Mouse (Mus musculus) intestine, embryonic 16.5 days (tissue): ENCODE measurements around the gene Gm49336. TPM values are rescaled to one million over a fixed set of nuclear protein-coding genes. Genes with fewer than 3 reads are reported as not detected.

Experiments
- ATAC-seq: fragments of 200-750 bp; cut with Nextera tagmentation; 2 replicates; pipeline ENCODE4 v1.8.0; 2017; ENCODE audit warnings: moderate TSS enrichment, moderate library complexity
- H3K27ac ChIP-seq: fragments of 300-500 bp; sonication (generic); 2 replicates; pipeline ENCODE4 v1.5.1; 2014; ENCODE audit warnings: mild to moderate bottlenecking, low read length
- H3K27me3 ChIP-seq: fragments of 300-500 bp; sonication (generic); replicated peaks from 2 replicates; pipeline ENCODE4 v1.6.1; 2014; ENCODE audit warnings: low read length, control low read depth, mixed read lengths; ENCODE audit not compliant: control insufficient read depth, insufficient read depth
- H3K36me3 ChIP-seq: fragments of 300-500 bp; sonication (generic); 2 replicates; pipeline ENCODE4 v1.6.1; 2014; ENCODE audit warnings: low read length, control low read depth; ENCODE audit not compliant: control insufficient read depth, insufficient read depth
- H3K4me1 ChIP-seq: fragments of 300-500 bp; sonication (generic); 2 replicates; pipeline ENCODE4 v1.6.1; 2014; ENCODE audit warnings: low read length, control low read depth, mixed read lengths; ENCODE audit not compliant: control insufficient read depth, insufficient read depth
- H3K4me2 ChIP-seq: fragments of 300-500 bp; sonication (generic); 2 replicates; pipeline ENCODE4 v1.6.1; 2014; ENCODE audit warnings: low read depth, low read length, control low read depth
- H3K4me3 ChIP-seq: fragments of 300-500 bp; sonication (generic); 2 replicates; pipeline ENCODE4 v1.5.1; 2014; ENCODE audit warnings: mild to moderate bottlenecking, low read length
- H3K9ac ChIP-seq: fragments of 300-500 bp; sonication (generic); 2 replicates; pipeline ENCODE4 v1.6.1; 2014; ENCODE audit warnings: low read depth, low read length
- H3K9me3 ChIP-seq: fragments of 300-500 bp; sonication (generic); 2 replicates; pipeline ENCODE4 v1.6.1; 2016; ENCODE audit warnings: low read length, control low read depth; ENCODE audit not compliant: control insufficient read depth
- WGBS: fragments of 180-500 bp; shearing (Covaris S2); extraction: QIAGEN DNeasy Blood & Tissue Kit; methylation state at CpG from one replicate; pipeline ENCODE4 v1.1.7; 2014; 5-methylcytosine and 5-hydroxymethylcytosine counted together
- polyA plus RNA-seq: library from polyadenylated mRNA; unstranded; fragments of >200 nt; fragmentation: Nextera tagmentation; extraction: Ambion mirVana; gene quantifications from 2 replicates; pipeline ENCODE4 v1.2.1, GENCODE M21; 2015

Gm49336 gene
- polyA plus RNA-seq, 1 experiment from 2014 or later = 39.1 TPM

GRCm38 (mm10) chr14:60269333-60269732 is 18.0 kb upstream of the Gm49336 start:
- no peaks in the 10 kb centered on the region for H3K9me3 ChIP-seq
- H3K4me2 ChIP-seq = no peak overlapping the region
- H3K4me3 ChIP-seq = no peak overlapping the region
- H3K36me3 ChIP-seq = no peaks in the 10 kb centered on the region
- no peak for ATAC-seq
- H3K27me3 ChIP-seq = no peaks in the 10 kb centered on the region
- H3K27ac ChIP-seq = no peak overlapping the region
- WGBS = 82% methylated on average over 6 of the region's 6 CpGs
- H3K9ac ChIP-seq = no peak overlapping the region
- H3K4me1 ChIP-seq = 0 out of 2 replicates have a peak, but pooled peaks cover 5% of the 10 kb centered on the region

- peak within 1 kb of the TSS; percentile 69 for H3K4me2 ChIP-seq
- H3K4me3 ChIP-seq = peak within 1 kb of the TSS; percentile 84
- no peaks in the 10 kb centered on the region for H3K27me3 ChIP-seq
- WGBS = under 1% methylated on average over 51 of the region's 51 CpGs
- no peaks in the 10 kb centered on the region for H3K9me3 ChIP-seq
- H3K9ac ChIP-seq = peak within 1 kb of the TSS; percentile 86
- H3K4me1 ChIP-seq = 0 out of 2 replicates have a peak, but pooled peaks cover 5% of the 10 kb centered on the region
- no peaks in the 10 kb centered on the region for H3K36me3 ChIP-seq
- H3K27ac ChIP-seq = peak within 1 kb of the TSS; percentile 61
- peak; percentile 98 for ATAC-seq
Measured at GRCm38 (mm10) chr14:60264990-60265876, 13.9 kb upstream of the Gm49336 start, which contains the start of gene Mtmr6. Gene Mtmr6 (plus strand): TSS chr14:60265228.

- H3K4me2 ChIP-seq = no peak overlapping the region
- H3K9me3 ChIP-seq = no peaks in the 10 kb centered on the region
- H3K27ac ChIP-seq = no peak overlapping the region
- ATAC-seq = no peak
- H3K36me3 ChIP-seq = no peaks in the 10 kb centered on the region
- 0 out of 2 replicates have a peak, but pooled peaks cover 6% of the 10 kb centered on the region for H3K4me1 ChIP-seq
- no peak overlapping the region for H3K4me3 ChIP-seq
- no peaks in the 10 kb centered on the region for H3K27me3 ChIP-seq
- 40% methylated on average over 7 of the region's 7 CpGs for WGBS
- no peak overlapping the region for H3K9ac ChIP-seq
Measured at GRCm38 (mm10) chr14:60262316-60262715, 11.0 kb upstream of the Gm49336 start.

- Histone ChIP-seq H3K4me2 (no peak overlapping the region), H3K36me3 (no peaks in the 10 kb centered on the region), H3K27me3 (no peaks in the 10 kb centered on the region), H3K4me3 (no peak overlapping the region), H3K9ac (no peak overlapping the region), H3K4me1 (0 out of 2 replicates have a peak, but pooled peaks cover 4% of the 10 kb centered on the region), H3K9me3 (no peaks in the 10 kb centered on the region), H3K27ac (no peak overlapping the region)
- ATAC-seq = no peak
- 96% methylated on average over 1 of the region's 1 CpGs for WGBS
Measured at GRCm38 (mm10) chr14:60257851-60258250, 6.5 kb upstream of the Gm49336 start.

- peaks cover 7% of the 10 kb centered on the region; the same call in 1 of the 2 replicates for H3K4me1 ChIP-seq
- 0 out of 2 replicates have a peak overlapping the region, but pooled peaks have one; percentile 14 for H3K9ac ChIP-seq
- no peaks in the 10 kb centered on the region for H3K9me3 ChIP-seq
- H3K27ac ChIP-seq = no peak overlapping the region
- ATAC-seq = peak; percentile 82
- H3K36me3 ChIP-seq = no peaks in the 10 kb centered on the region
- no peak overlapping the region for H3K4me3 ChIP-seq
- H3K27me3 ChIP-seq = no peaks in the 10 kb centered on the region
- WGBS = 54% methylated on average over 4 of the region's 4 CpGs
- no peak overlapping the region for H3K4me2 ChIP-seq
Measured at GRCm38 (mm10) chr14:60257101-60257500, 5.8 kb upstream of the Gm49336 start.

- no peaks in the 10 kb centered on the region for H3K36me3 ChIP-seq
- WGBS = 34% methylated on average over 3 of the region's 3 CpGs
- no peaks in the 10 kb centered on the region for H3K27me3 ChIP-seq
Measured at GRCm38 (mm10) chr14:60256356-60256755, 5.0 kb upstream of the Gm49336 start.

GRCm38 (mm10) chr14:60254774-60255173 is 3.5 kb upstream of the Gm49336 start:
- H3K27me3 ChIP-seq = no peaks in the 10 kb centered on the region
- no peak for ATAC-seq

More at GRCm38 (mm10) chr14:60256356-60256755, 5.0 kb upstream of the Gm49336 start:
- peaks cover 7% of the 10 kb centered on the region; the same call in 1 of the 2 replicates for H3K4me1 ChIP-seq
- no peak overlapping the region for H3K4me2 ChIP-seq
- no peaks in the 10 kb centered on the region for H3K9me3 ChIP-seq
- no peak overlapping the region for H3K27ac ChIP-seq
- ATAC-seq = no peak
- H3K4me3 ChIP-seq = no peak overlapping the region
- no peak overlapping the region for H3K9ac ChIP-seq

GRCm38 (mm10) chr14:60253466-60253865 is 2.2 kb upstream of the Gm49336 start:
- no peak overlapping the region for H3K27ac ChIP-seq
- no peaks in the 10 kb centered on the region for H3K9me3 ChIP-seq
- WGBS = 89% methylated on average over 3 of the region's 3 CpGs
- no peak overlapping the region for H3K4me2 ChIP-seq
- no peak for ATAC-seq
- H3K4me1 ChIP-seq = peaks cover 11% of the 10 kb centered on the region; the same call in 1 of the 2 replicates
- no peak overlapping the region for H3K4me3 ChIP-seq
- no peaks in the 10 kb centered on the region for H3K36me3 ChIP-seq
- no peak overlapping the region for H3K9ac ChIP-seq
- no peaks in the 10 kb centered on the region for H3K27me3 ChIP-seq

More at GRCm38 (mm10) chr14:60254774-60255173, 3.5 kb upstream of the Gm49336 start:
- Histone ChIP-seq H3K9me3 (no peaks in the 10 kb centered on the region), H3K4me1 (peaks cover 7% of the 10 kb centered on the region; the same call in 1 of the 2 replicates), H3K36me3 (no peaks in the 10 kb centered on the region), H3K4me3 (no peak overlapping the region), H3K27ac (no peak overlapping the region), H3K4me2 (no peak overlapping the region), H3K9ac (no peak overlapping the region)
